Mouse (Mus musculus) urinary bladder, postnatal 36 days (tissue): Measurements from ENCODE around the gene Git2.

Experiments
- DNase-seq, 2 experiments: peaks; one replicate each; pipeline ENCODE4 v3.0.0; 2022; ENCODE audit warnings: low spot score in 2 of 2, mixed read lengths in 1 of 2

Git2 gene

GRCm38 (mm10) chr5:114721969-114722368 lies 53.3 kb downstream of the Git2 start:
- no peak for DNase-seq

DNA sequence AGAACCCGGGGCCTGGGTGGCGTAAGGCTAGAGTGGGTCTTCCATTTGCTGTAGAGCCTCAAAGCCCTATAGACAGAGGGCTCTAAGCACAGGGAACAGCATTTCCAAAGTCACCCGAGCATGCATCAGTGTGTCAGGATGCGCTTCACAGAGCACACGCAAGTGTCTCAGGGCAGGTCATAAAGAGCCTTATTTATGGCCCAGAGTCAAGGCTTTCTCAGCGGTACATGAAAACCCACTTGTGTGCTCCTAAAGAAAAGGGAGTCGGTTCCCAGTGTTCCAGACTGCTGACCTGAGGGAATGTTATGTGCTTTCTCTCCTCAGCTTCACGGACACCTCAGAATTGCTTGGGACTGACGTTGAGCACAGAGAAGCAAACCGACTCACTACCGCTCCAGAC lies 54.5 kb downstream of the Git2 start:
- DNase-seq = no peak

- no peak for DNase-seq
Observed at GRCm38 (mm10) chr5:114719928-114720270, 55.4 kb downstream of the Git2 start.

- no peak for DNase-seq
Observed at GRCm38 (mm10) chr5:114719003-114719927, 56.1 kb downstream of the Git2 start.

- no peak for DNase-seq
Observed at GRCm38 (mm10) chr5:114718483-114718882, 56.8 kb downstream of the Git2 start.

DNA sequence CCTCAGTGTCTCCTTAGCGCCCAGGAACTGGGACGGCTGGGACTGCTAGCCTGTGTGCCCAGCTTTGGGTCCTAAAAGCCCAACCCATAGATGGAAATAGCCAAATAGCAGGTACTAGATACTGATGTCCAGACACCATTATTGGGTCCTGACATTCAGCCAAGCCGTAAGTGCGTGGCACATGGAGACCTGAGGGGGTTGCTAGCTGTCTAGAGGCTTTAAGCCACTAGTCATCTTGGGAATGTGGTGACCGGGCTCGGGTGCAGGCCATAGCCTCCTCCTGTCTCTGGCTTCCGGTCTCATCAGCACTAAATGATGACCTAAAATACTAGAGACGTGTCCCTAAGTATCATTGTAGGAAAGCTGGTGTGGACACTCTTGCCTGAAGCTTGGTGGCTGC lies 57.4 kb downstream of the Git2 start:
- DNase-seq = no peak

- peak; percentile 28 to 68 for DNase-seq
Observed at GRCm38 (mm10) chr5:114717292-114717691, 58.0 kb downstream of the Git2 start.

DNA sequence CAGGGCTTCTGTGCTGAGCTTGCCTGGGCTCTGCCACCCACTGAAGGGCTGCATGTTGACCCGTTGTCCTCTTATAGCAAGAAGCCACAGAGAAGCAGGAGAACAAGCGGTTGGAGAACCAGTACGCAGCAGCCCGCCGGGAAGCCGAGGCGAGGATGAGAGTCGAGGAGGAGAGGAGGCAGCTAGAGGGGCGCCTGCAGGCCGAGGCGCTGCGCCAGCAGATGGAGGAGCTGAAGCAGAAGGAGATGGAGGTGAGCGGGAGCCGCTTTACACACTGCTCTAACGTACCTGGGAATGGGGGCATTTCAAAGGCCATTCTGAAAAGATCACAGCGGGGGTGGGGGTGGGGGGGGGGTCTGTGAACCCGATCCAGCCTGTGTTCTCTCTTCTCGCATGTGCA lies 60.8 kb downstream of the Git2 start:
- DNase-seq = no peak

DNA sequence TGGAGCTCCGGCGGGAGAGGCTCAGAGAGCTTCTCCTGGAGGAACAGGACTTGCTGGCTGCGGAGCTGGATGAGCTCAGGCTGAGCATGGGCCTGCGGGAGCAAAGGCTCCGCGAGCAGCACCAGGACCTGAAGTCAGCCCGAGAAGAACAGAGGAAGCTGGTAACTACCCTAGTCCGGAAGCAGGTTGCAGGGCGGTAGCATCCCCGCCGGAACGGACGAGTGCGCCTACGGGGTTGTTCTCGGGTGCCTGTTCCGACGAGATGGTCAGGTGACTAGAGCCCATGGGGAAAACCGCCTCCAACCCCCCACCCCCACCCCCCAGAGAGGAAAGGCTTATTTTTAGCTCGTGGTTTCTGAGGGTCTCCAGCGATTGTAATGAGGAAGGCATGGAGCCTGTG lies 66.0 kb downstream of the Git2 start:
- DNase-seq = no peak

DNA sequence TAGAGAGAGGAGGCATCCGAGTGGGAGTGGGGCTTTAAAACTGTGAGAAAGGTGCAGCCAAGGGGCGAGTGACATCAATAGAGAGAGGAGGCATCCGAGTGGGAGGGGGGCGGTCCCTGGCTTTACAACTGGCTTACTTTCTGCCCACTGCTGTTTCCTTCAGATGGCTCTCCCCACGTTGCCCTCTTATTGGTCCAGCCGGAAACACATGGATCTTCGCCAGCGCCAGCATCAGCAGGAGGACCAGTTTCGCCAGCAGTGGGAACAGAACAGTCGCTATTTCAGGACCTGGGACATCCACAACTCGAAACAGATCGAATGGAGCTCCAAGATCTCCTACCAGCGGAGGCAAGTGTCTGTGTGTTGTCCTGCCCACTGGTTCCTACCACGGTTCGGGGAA lies 66.8 kb downstream of the Git2 start:
- no peak for DNase-seq

GRCm38 (mm10) chr5:114707265-114708068 lies 67.8 kb downstream of the Git2 start, which contains the start of gene Tchp:
TSS of gene Tchp (plus strand) at chr5:114707760.
- peak; percentile 92 to 94 for DNase-seq

DNA sequence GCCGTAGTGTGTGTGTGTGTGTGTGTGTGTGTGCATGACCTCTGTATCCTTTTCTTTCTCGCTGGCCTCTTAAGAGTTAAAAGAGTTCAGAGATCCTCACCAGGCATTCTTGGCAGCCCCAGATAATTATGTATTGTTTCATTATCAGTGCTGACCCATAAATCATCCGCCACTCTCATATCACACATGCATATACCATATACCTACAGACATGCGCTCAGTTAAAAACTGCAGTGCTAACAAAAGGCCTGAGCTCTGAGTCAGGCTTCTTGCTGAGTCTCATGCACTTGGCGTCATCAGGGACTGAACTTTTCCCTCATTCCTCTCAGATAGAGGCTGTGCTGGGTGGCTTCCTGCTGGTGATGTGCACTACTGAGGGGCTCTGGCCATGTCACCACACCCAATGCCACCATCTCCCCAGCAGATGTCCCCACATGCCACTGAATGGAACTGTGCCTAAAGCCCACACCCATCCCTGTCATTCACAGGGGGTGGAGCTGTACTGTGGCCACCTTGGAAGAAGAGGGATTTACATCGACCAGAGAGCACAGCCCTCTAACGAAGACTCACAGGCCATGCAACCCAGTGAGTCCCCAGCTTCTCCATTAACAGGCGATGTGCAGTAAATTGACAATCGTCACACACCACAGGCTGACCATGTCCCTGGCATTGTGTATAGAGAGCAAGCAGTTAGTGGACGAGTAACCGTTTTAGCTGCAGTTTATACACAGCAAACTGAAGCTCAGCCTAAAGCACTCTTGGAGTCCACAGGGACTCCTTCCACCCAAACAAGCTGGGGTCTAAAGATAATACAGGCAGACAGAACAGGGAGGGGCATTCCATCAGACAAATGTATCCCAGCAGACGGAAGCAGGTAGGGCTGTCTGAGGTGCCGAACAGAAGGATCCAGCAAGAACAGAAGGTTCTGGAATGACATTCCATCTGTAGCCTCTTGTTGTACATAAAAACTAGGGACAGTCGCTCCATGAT lies 72.6 kb downstream of the Git2 start:
- no peak for DNase-seq

DNA sequence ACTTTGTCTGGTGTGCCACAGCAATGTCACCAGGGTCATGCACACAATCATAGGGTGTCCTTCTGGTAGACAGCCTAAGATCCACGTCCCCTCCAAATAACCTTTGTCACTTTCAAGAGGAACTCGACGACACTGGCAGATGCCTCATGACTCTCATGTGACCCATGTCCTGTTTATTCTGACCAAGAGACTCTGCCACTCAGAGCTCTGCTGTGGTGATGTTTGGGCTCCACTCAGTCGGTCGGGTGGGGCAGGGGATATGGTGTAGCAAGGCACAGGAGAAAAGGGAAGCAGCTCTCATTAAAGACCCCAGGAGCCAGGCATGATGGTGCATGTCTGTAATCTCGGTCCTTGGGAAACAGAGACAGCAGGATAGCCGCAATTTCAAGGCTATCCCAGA lies 76.3 kb downstream of the Git2 start:
- DNase-seq = no peak

GRCm38 (mm10) chr5:114698044-114698746 lies 77.1 kb downstream of the Git2 start:
- DNase-seq = peak in 1 of 2 experiments; percentile 68

DNA sequence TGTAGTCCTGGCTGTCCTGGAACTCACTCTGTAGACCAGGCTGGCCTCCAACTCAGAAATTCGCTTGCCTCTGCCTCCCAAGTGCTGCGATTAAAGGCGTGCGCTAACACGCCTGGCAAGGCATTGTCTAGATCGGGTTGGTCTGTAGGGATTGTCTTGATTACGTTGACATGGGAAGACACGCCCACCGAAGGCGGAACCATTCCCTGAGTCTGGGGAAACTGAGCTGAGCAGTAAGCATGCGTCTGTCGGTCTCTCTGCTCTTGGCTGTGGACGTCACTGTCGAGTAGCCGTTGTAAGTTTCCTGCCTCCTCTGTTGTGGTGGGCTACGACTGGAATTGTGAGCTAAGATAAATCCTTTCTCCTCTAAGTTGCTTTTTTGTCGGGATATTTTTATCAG lies 78.4 kb downstream of the Git2 start:
- no peak for DNase-seq

- no peak for DNase-seq
Observed at GRCm38 (mm10) chr5:114695775-114696174, 79.5 kb downstream of the Git2 start.

DNA sequence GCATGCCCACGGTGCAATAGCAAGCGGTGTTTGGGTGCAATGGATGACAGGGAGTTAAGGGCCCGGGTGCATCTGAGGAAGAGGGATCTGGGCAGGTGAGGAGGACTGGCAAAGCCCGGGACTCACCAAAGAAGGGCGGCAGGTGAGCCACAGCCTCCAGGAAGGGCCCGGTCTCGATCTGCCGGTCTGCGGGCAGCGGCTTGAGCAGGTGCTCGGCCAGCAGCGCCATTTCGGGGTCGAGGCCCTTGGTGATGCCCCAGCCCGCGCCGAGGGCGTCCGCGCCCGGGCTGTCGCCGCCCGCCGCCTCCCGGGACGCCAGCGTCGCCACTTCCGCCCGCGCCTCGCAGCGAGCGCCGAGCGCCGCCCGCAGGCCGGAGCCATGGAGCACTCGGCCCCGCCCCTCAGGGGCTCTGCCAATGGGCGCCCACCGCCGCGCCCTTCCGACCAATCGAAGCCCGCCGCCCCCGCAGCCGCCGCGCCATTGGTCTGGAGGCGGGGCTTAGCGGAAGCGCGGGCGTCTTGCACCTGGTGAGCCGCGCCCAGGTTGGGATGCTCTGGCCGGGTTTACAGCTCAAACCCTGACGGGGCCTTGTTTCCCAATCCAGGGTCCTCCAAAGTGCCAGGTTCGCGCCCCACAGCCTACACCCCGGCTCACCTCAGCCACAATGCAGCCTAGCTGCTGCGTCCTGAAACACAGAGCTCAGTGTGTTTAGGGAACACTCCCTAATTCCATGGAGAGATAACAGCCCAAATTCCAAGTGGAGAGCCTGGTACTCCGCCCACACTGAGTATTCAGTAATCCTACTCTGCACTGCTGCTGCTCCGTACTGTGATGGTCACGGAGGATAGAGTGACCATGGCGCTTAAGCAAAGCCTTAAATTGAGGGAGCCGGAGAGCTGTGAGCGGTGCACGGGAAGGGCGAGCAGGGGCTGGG lies 84.4 kb downstream of the Git2 start, which contains the start of gene Gltp:
Gene Gltp (minus strand): TSS at position 352 of the 935 bp plus-strand sequence.
- peak; percentile 86 to 91 for DNase-seq

DNA sequence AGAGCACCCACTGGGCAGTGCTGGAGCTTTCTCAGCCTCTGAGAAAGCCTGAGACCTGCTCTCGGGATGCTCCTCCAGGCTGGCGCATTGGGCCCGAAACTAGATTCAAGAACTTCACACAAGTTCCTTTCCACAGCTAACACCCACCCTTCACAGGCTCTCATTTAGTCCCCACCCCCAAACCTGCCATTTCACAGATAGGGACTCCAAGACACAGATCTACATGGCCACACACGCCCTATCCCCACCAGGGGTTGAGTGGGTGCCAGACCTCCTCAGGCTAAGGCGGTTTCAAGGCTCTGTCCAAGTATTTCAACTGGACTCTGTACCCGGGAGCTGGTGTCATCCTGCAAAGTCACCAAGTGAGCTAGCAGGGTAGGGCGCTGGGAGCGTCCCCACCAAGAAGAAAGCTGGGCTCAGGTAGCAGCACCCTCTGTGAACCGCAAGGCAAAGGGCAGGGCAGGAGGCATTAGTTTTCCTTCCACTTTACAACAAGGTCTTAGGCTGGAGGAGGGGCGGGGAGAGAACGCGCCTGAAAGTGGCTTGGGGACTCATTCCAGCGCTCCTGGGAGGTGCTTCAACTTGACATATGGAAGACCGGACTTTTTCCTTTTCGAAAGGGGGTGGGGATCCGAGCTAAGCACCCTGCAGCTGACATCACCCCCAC lies 85.5 kb downstream of the Git2 start:
- no peak for DNase-seq

GRCm38 (mm10) chr5:114688703-114689102 lies 86.6 kb downstream of the Git2 start:
- no peak for DNase-seq
